Mouse (Mus musculus) cerebellum, adult 8-10 months (tissue): ENCODE measurements around the gene Tmem59.

Source experiments
- DNase-seq: peaks from one replicate; pipeline ENCODE4 v3.0.0; 2022

Tmem59 gene

DNA sequence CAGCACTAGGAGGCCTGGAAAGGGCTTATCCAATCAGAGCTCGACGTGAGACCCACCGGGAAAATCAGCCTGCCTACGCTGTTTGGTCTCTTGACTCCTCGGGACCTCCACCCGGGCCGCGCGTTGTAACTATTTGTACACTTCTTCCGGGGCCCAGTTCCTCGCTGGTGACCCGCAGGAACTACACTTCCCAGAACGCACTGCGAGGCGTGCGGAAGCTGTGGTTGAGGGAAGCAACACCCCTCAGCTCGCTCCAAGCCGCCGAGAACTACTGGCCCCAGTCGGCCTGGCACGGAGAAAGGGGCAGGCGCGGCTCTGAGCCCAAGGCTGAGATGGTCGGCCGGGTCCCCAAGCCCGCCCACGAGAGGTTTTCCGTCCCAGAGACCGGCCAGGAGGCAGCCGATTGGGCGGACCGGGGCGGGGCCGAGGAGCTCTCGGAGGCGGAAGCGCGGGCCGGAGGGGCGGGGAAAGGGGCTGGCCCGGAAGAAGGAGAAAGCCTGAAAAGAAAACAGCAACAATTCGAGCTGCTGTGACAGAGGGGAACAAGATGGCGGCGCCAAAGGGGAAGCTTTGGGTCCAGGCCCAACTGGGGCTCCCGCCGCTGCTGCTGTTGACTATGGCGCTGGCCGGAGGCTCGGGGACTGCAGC, at the start of gene Tmem59:
Gene Tmem59, plus strand, starts transcription at position 218 of the 648 bp plus-strand sequence.
- DNase-seq: peak; percentile 96

DNA sequence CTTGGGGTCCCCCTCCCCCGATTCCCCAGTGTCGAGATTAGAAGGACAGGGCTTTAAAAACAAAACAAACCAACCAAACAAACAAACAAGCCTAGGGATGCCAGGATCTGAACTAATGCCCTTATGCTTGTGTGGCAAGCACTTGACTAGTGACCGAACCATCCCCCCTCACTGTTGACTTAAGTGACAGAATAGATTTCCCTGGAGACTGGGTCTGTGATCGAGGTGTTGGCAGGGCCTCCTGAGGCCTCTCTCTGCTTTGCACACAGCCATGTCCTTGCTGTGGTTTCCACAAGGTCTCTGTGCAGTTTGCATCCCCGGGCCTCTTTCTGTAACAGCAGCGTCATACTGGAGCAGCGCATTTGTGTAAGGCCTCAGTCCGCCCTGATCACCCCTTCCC, 48.8 kb upstream of the Tmem59 start:
- DNase-seq: no peak

DNA sequence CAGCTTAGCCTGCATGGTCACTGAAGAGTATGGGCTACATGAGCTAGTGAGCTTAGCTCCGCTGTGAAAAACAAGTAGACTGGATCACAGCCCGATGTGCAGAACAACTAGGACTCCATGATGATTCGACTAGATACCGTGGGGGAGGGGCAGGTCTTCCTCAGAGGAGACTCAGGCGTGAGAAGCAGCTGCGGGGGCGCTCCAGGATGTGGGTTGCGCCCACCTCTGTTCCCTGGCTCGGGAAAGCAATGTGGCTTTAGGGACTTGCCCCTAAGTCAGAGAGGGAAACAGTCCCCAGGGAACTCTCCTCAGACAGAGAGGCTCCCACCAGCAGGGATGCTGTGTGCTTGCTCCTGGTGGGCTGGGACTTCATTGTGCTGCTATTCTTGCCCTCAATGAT, 47.7 kb upstream of the Tmem59 start:
- DNase-seq: no peak

- DNase-seq: no peak
Measured at GRCm38 (mm10) chr4:107134891-107135290, 43.3 kb upstream of the Tmem59 start.

DNA sequence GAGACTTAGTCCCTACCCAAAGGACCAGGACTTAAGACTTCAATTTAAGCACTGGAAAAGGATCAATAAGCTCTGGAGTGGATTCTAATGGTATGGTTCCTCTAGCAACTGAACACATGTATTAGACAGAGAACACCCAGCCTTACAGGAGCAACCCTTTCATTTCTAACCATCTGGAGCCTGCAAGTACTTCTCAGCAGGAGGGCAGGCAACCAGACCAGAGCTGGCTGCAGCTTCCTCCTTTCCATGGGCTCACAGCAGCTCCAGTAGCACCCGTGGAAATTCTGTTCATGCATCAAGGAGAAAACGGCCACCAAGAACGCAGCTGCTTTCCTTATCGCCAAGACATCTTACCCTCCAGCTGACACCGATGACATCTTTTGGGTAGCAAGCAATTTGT, 42.5 kb upstream of the Tmem59 start:
- no peak for DNase-seq

DNA sequence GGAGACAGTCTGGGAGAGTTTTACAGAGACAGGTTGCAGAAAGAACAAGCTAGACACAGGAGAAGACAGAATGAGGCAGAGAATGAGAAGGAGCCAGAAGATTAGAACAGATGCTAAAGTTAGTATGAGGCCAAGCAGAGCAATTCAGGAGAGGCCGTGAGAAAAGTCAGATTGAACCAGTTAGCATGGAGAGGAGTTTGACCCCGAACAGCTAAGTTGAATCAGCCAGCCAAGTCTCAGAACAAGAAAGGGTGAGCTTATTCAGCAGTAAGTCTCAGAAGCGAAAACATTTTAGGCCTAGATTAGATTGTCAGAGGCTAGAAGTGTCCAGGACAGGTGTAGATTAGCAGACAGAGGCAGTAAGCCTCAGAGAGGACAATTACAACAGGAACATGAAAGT, 41.7 kb upstream of the Tmem59 start:
- DNase-seq: no peak

DNA sequence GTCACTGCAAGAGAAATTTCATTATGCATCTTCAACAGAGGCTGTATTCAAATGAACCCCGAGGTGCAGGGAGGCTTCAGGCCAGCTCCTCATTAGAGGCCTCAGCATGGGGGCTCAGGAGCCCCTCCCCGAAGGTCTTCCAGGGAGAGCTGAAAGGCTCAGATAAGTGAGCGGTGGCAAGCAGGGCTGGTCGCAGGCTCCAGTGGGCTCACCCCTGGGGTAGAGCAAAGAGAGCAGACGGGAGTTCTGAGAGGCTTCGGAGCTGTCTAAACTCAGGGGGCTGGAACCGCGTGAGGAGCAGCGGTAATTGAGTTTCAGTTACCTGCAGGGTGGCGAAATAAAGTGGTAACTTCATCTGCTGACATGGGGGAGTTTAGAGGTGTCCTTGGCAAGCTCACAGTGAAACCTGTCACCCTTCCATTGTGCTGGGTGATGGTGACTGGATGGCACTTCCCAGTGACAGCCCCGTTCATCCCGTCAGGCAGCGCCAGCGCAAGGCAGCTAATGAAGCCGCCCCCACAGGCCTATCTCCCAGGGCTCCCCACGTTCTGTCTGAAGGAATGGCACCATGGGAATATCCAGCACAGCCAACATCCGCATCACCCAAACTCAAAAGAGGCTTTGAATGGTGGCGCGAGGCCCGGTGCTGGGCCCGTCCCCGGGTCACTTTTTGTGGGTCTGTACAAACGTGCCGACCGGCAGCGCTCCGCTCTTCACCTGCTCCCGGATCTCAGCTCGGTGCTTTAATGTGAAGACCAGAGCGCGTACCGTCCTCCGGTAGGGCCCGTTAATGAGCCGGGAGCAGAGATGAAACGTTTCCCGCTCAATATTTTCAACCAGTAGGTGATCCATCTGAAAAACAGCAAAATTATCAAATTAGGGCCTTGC, 39.0 kb upstream of the Tmem59 start:
- no peak for DNase-seq

GRCm38 (mm10) chr4:107139836-107140631, 38.2 kb upstream of the Tmem59 start:
- DNase-seq: no peak

DNA sequence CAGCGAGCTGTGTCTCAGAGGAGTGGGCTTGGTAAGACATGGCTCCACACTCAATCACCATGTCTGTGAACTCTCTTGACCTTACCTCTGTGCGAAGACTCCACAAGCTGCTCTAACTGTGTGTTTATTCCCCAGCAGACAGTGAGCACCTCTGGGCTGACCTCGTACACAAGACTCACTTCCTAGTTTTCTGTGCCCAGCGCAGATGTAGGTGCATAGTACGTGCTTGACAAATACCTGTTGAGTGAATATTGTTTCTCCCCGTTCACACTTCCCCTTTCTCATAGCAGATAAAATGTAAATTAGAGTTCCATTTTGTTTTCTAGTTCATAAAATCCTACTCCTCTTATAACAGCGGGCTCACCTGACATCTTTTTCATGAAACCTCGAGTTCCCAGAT, 34.7 kb upstream of the Tmem59 start:
- no peak for DNase-seq

DNA sequence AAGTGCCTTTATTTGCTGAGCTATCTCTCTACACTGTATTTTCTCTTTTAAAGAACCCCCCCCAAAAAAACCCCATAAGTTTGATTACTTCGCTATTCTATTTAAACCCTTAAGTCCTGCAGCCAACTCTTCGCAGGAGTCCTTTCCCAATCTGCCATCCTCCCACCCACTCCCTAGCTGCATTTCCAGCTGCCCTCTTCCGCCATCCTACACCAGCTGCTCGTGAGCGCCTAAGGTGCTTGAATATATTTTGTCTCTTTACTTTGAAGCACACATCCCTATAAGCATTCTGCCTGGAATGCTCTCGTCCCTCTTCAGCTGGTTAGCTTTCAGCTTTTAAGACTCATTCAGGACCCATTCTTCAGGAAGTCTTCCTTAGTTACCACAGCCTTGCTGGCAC, 27.2 kb upstream of the Tmem59 start:
- DNase-seq: no peak

- DNase-seq: no peak
Measured at GRCm38 (mm10) chr4:107152571-107152970, 25.6 kb upstream of the Tmem59 start.

GRCm38 (mm10) chr4:107156983-107157401, 21.2 kb upstream of the Tmem59 start:
- no peak for DNase-seq

DNA sequence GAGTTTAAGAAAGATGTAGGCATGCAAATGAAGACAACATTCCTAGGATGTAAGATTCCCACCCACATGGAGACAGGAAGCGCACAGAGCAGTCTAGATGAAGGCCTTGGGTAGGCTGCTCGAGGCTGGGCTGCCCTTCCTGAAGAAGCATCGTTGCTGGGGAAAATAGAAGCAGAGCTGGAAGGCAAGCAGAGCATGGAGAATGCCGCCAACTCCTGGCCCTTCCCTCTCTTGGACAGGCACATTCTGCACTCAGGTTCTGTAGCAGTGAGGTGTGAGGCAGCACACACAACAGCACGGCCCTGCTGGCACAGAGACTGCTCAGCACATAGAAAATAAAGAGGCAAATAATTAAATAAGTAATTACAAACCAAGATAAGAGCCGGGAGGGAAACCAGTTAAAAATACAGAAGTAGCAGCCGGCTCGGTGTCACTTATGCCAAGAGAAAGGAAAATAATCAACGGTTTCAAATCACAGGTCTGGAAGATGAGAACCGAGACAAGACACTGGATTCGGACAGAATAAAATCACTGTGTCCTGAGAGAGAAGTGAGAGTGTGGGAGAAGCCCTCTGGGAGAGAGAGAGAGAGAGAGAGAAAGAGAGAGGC, 18.9 kb upstream of the Tmem59 start:
- no peak for DNase-seq

DNA sequence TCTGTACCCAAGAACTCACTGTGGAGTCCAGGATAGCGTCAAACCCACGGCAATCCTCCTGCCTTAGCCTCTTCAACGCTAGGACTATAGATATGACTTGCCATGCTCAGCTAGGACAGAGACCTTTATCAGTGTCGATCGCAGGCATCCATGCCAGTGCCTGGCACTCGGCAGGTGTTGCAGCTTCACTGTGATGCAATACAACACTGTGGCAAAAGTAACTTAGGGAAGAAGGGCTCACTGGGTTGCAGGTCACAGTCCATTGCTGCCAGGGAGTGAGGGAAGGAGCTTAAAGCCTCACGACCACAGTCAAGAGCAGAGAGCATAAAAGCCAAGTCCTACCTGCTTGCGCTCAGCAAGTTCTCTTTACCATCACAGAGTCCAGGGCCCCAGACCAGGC, 18.0 kb upstream of the Tmem59 start:
- DNase-seq: no peak

DNA sequence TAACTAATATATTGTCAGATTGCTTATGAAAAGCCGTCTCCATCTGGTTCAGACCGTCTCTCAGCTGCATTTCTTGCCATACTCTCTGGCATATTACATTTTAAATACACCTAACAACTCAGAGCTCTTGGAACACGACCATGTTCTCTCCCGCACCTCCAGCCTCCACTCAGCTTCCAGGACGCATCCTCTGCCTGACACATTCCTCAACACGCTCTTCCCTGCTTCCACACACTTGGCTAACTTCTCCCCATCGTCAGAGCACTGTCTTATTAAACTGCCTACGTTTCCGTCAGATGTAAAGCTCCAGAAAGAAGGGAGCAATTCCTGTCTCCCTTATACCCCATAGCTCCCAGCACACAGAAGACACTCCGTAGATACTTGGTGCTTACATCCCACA, 14.9 kb upstream of the Tmem59 start:
- DNase-seq: no peak

- DNase-seq: peak; percentile 79
Measured at GRCm38 (mm10) chr4:107163756-107164587, 14.2 kb upstream of the Tmem59 start.

- no peak for DNase-seq
Measured at GRCm38 (mm10) chr4:107166700-107167099, 11.5 kb upstream of the Tmem59 start.

- DNase-seq: no peak
Measured at GRCm38 (mm10) chr4:107167798-107168197, 10.4 kb upstream of the Tmem59 start.

- peak; percentile 18 for DNase-seq
Measured at GRCm38 (mm10) chr4:107177506-107177905, 693 bp upstream of the Tmem59 start.

DNA sequence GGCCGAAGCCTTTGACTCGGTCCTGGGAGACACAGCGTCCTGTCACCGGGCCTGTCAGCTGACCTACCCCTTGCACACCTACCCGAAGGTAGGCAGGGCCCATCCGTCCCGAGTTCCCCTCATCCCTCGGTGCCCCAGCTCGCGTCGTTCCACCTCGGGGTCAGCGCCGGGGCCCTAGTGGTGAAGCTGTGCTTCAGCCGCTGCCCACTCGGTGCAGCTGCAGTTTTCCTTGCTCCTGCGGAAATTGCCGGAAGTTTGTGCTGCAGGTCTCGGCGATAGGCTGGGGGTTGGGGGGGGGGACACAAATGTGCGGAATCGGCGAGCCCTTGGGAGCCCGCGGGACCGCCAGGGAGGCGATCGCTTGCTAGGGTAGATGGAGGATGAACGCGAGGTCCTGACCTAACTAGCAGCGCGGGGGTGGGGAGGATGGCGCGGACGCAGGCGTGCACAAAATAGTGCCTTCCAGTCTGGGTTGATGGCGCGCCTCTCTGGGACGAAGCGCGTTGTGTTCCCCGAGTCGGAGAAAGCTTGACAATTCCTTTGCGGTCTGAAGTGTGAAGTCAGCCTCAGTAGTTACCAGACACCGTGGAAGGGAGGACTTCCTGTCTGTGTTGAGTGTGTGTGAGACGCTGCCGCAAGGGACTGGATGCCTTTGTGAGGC, 761 bp downstream of the Tmem59 start, which contains the start of gene Tceanc2:
Gene Tceanc2, minus strand, starts transcription at position 287 of the 661 bp plus-strand sequence.
- DNase-seq: peak; percentile 51

DNA sequence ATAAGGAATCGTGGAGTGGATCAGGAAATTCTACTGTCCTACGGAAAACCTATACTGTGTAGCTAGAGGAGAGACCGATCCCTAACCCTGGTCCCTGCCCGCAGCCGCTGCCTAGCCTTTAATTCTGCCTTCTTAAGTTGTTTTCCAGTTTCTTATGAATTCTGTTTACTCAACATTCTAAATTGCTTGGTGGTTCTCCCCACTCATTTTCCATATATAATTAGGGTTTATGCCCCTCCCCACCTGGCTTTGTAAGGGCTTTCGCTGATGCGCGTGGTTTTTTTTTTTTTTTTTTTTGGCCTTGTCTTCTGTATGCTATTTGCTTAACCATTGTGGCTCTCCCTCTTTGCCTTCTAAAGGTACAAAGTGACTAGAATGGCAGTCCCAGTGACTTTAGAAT, 1.4 kb downstream of the Tmem59 start:
- DNase-seq: no peak
